Mouse (Mus musculus) thymus, adult 2 months (tissue): ENCODE data around the gene Ptgfrn.

Experiments used
- CTCF ChIP-seq: fragments of 200-500 bp; IDR thresholded peaks from 2 replicates; pipeline ENCODE4 v1.5.1; 2012; ENCODE audit warnings: mild to moderate bottlenecking, control low read depth, low read length, moderate library complexity, borderline replicate concordance; ENCODE audit not compliant: control insufficient read depth, poor library complexity, insufficient read depth; ENCODE audit errors: extremely low read depth
- POLR2A ChIP-seq: fragments of 200-500 bp; IDR thresholded peaks from 2 replicates; pipeline ENCODE4 v1.6.1; 2012; ENCODE audit warnings: mild to moderate bottlenecking, low read length, control low read depth, moderate library complexity; ENCODE audit not compliant: control insufficient read depth, poor library complexity, insufficient read depth; ENCODE audit errors: extremely low read depth

- no peak for TF ChIP-seq POLR2A
- TF ChIP-seq CTCF = no peak
Observed at GRCm38 (mm10) chr3:100999732-101000131, 110.3 kb downstream of the Ptgfrn start.
